Mouse (Mus musculus) CH12.LX (cell line): ENCODE results near the gene Sept8.

Source experiments
- CTCF ChIP-seq, 2 experiments: IDR thresholded peaks in 1 of 2; conservative IDR thresholded peaks in 1 of 2; 2 replicates each; pipeline ENCODE4 v1.5.1; 2011 to 2012; ENCODE audit warnings: low read depth in 2 of 2, low read length in 2 of 2, improper control_type of control experiment in 1 of 2, inconsistent platforms in 1 of 2, mild to moderate bottlenecking in 1 of 2, moderate library complexity in 1 of 2
- EP300 ChIP-seq: IDR thresholded peaks from 2 replicates; pipeline ENCODE4 v1.6.1; 2011; ENCODE audit warnings: low read length, improper control_type of control experiment
- POLR2A ChIP-seq: IDR thresholded peaks from 2 replicates; pipeline ENCODE4 v1.6.1; 2011; ENCODE audit warnings: low read depth, mild to moderate bottlenecking, improper control_type of control experiment, low read length
- RAD21 ChIP-seq: IDR thresholded peaks from 2 replicates; pipeline ENCODE4 v1.6.1; 2011; ENCODE audit warnings: low read depth, mild to moderate bottlenecking, low read length, improper control_type of control experiment, moderate library complexity
- SIN3A ChIP-seq: IDR thresholded peaks from 2 replicates; pipeline ENCODE4 v1.6.1; 2012; ENCODE audit warnings: low read length, improper control_type of control experiment, inconsistent platforms
- TCF12 ChIP-seq: IDR thresholded peaks from 2 replicates; pipeline ENCODE4 v1.6.1; 2014; ENCODE audit warnings: low read depth, mild to moderate bottlenecking, inconsistent platforms, low read length, improper control_type of control experiment

GRCm38 (mm10) chr11:53493243-53493955 lies 25.7 kb upstream of the Sept8 start:
- TF ChIP-seq CTCF (conservative IDR thresholded peaks at IDR 0.05 in 1 of 2, IDR thresholded peaks at IDR 0.05 in 1 of 2; ENCODE audit: low read depth in 2 of 2, low read length in 2 of 2) (no peak), SIN3A (no peak), POLR2A (no peak), RAD21 (no peak), EP300 (no peak), TCF12 (no peak)
